Mouse (Mus musculus) T-helper 2 cell (primary cell): ENCODE data around the gene Syne2.

Experiments used
- in situ Hi-C: fragments of 300-600 bp; cut with MboI, MseI; formaldehyde crosslinking; loops from one replicate; pipeline ENCODE4 v1.15.1; 2025; ENCODE audit warnings: high pct_unique_total_duplicates

Syne2 gene

DNA sequence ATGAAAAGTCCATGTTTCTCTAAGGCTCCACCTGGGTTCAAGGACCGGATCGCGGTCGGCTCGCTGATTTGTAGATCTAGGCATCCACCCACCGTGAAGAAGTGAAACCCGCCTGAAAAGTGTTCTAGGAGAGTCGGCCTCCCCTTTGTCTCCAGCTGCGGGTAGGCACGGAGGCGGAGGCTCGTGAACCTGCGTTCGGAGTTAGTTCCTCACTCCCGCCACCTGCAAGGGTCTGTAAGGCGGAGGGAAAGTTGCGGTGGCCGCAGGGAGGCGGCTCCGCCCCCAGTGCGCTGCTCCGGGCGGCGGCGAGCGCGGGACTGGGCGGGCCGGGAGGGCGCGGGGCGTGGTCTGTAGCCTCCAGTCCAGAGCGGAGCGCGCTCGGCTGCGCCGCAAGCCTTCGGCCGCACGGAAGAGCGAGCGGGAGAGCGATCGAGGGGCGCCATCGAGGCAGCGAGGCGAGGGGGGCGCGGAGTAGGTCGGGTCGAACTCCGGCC lies at the start of gene Syne2:
Gene Syne2 (plus strand): TSS at position 176 of the 494 bp plus-strand sequence.
- in situ Hi-C loops = no loop called here

DNA sequence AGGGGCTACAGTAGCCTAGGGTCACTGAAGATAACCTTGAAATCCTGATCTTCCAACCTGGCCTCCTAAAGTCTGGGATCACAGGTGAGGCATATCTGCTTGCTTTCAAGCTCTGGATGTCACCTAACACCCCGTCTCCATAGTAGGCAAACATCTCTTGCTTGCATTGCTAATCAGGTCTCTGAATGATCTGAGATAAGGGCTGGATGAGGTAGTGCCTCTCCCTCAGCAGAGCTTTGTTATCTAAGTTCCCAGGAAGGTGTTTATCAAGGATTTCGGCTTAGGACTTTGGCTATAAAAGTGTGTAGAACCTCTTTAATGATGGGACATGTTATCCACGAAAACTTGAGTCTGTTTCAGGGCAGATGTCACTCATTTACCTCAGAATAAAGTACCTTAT lies 46.5 kb upstream of the Syne2 start:
- in situ Hi-C loops = loop anchor here (5.0 kb wide), 1 partner anchor 104 kb away; the partner anchor contains the start of gene Wdr89

DNA sequence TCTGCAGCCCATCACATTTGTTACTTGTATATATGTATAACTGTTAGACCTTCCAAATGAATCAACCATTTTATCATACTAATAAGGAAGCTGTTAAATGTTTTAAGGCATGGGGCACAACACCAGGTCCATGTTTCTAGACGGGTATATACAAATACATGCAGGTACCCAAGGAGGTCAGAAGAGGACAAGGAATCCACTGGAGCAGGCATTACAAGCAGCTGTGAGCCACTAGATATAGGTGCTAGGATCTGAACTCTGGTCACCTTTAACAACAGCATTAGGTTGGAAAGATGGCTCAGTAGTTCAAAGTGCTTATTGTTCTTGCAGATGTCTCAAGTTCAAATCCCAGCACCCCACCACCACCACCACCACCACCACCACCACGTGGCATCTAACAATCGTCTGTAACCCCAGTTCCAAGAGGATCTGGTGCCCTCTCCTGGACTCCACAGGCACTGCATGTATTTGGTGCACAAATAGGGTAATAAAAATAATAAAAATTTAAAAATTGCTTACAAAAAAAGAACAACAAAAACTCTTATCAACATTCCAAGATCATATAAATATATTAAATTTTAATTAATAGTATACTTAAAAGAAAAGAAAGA lies 45.4 kb upstream of the Syne2 start:
- in situ Hi-C loops = loop anchor here (5.0 kb wide), 1 partner anchor 105 kb away; the partner anchor contains the start of gene Wdr89

DNA sequence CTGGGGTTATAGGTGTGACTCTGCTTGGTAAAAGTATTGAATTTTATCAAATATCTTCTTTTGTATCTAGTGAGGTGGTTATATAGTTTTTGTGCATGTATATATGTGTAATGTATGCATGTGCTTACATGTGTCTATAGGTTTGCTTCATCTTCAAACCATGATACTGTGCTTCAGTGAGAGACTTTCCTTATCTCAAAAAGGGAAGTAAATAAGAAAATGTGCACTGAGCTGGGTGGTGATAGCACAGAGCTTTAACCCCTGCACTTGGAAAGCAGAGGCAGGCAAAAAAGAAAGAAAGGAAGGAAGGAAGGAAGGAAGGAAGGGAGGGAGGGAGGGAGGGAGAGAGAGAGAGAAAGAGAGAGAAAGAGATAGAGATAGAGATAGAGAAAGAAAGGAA lies 36.5 kb upstream of the Syne2 start:
- in situ Hi-C loops = loop anchor here (10.0 kb wide), 3 partner anchors 113 to 393 kb away; partner anchors contain the start of gene Esr2

DNA sequence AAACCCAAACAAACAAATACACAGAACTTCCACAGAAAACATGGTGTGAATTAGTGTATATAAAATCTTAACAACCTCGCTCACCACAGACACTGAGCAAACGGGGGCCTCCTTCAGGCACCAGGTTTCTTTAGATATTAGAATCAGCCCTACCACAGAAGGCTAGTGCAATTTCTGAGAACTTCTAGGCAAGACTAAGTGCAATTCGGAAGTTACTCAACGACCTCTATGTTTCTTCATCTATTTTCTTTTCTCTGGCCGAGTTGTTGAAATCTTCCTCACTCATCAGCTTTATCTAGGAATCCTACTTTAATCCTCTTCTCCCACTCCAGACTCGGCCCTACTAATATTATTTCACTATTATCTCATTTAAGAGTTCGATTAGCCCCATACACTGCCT lies 35.9 kb upstream of the Syne2 start:
- in situ Hi-C loops = loop anchor here (10.0 kb wide), 3 partner anchors 113 to 393 kb away; partner anchors contain the start of gene Esr2

DNA sequence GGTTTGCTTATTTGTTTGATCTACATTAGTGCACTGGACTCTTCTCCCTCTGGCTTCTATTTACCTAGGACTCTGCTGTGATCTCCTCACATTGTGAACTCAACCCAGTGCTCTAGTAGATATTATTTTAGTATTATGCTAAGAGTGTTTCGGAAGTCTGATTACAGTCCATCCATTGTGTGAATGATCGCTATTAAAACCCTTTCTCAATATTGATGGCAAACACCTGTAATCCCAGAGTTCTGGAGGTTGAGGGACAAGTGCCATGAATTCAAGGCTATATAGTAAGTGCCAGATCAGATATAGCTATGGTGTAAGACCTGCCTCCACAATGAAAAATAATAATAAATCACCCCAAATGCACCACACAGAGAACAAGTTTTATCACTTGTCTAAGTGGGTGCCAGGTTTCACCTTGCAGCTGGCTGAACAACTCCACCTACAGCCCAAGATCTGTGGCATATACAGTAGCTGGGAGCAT lies 33.6 kb upstream of the Syne2 start:
- in situ Hi-C loops = loop anchor here (10.0 kb wide), 3 partner anchors 110 to 390 kb away; partner anchors contain the start of gene Esr2

DNA sequence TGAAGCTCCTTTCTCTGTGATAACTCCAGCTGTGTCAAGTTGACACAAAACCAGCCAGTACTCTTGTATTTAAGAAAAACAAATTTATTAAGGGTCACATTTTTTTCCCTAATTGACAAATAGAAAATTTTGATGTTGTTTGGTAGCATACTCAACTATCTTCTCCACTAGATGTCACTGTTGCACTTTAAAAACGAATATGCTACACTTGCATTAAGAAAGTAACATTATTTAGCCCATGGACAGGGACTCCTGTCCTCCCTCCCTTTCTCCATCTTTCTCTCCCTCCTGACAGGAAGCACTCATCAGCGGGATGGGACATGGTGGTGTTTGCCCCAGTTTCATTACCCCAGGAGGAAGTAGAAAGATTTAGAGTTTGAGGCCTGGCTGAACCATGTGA lies 31.3 kb upstream of the Syne2 start:
- in situ Hi-C loops = loop anchor here (10.0 kb wide), 3 partner anchors 108 to 388 kb away; partner anchors contain the start of gene Esr2

DNA sequence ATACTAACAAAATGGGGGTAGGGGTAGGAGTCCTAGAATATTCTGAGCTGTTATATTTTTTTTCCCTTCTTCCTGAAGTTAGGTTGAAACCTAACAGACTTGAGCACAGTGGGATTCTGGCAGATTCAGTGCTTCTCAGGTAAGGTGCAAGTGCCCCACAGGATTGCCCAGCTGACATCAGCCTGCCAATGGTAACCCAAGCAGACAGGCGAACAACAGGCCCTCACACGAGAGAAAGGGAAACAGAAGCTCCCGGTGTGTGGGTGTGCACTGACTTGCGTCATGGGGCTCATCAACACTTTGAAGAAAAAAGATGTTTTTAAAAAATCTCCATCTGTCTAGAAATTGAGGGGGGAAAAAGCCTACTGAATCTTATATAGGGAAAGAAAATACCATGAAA lies 28.5 kb upstream of the Syne2 start:
- in situ Hi-C loops = loop anchor here (10.0 kb wide), 3 partner anchors 105 to 385 kb away; partner anchors contain the start of gene Esr2

DNA sequence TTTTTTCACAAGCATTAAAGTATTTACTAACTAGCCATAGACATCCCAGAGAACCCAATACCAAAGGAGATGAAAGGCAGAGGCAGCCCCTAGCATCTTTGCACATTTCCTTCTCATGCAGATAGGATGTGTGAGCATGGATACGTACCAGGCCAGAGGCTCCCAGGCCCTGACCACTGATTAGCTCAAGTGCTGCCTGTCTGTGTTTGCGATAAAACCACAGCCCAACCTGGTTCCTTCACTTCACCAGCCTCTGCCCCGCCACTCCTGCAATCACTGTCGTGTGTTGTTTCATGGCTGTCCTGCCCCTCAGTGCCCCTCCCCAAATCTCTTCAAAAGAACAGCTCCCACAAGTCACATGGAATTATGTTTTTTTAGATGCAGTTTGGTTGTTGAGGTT lies 23.4 kb upstream of the Syne2 start:
- in situ Hi-C loops = no loop called here

DNA sequence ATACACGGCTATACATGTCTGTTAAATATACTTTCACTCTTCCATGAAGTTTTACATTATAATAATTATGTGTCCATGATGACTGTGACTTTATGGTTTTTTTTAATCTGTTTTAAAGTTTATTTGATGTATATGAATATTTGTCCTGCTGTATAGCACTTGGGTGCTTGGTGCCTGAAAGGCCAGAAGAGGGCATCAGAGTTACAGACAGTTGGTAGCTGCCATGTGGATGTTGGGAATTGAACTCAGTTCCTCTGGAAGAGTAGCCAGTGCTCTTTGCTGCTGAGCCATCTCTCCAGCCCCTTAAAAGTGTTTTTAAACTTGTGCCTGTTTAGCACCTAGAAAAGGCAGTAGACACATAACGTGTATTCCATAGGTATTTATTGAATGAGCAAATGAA lies 21.4 kb upstream of the Syne2 start:
- in situ Hi-C loops = no loop called here

DNA sequence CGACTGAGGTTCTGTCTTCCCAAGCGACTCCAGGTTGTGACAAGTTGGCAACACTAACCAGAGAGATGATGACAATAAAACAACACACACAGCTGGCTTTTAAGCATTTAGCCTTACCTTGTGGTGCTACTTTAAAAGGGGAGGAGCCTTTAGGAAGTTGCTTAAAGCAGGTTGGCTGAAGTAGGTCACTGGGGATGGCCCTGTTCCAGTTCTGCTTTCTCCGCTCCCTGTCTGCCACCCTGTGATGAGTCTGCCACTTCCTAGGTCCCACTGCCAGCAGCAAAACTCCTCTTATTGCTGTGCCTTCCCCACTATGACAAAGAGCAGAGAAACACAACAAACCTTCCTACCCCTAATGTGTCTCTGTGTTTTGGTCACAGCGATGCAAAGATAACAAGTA lies 11.7 kb upstream of the Syne2 start:
- in situ Hi-C loops = no loop called here

DNA sequence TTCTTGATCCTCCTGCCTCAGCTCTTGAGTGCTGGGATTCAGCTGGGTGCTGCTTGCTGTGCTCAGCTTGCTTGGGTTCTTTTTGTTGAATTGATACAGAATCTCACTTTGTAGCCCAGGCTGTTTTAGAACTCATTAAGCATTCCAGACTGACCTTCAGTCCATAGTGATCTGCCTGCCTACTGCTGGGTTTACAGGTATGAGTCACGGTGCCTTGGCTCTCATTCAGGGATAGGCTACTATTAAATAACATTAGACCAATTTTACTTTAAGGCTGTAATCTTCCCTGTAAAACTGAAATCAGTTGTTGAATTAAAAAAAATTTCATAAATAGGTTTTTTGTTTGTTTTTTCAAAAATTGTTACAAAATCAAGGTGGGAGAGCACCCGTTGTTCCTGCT lies 4.2 kb upstream of the Syne2 start:
- in situ Hi-C loops = no loop called here

DNA sequence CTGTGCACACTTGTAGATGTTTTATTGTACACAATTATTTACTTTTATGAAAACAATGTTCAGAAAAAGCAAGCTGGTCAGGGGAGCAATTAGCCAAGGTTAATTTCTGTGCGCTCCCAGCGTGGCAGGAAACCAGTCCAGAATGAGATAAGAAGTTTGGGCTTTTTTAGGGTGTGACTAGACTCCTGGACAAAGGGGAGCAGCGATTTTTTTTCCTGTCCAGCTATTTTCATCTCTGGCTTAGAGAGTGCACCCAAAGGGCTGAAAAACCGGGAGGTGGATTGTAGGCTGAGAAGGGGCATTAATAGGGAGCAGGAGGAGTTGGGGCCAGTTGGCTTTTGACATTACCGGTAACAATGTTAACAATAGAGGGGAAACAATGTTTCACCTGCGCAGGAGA lies 3.4 kb upstream of the Syne2 start:
- in situ Hi-C loops = no loop called here

DNA sequence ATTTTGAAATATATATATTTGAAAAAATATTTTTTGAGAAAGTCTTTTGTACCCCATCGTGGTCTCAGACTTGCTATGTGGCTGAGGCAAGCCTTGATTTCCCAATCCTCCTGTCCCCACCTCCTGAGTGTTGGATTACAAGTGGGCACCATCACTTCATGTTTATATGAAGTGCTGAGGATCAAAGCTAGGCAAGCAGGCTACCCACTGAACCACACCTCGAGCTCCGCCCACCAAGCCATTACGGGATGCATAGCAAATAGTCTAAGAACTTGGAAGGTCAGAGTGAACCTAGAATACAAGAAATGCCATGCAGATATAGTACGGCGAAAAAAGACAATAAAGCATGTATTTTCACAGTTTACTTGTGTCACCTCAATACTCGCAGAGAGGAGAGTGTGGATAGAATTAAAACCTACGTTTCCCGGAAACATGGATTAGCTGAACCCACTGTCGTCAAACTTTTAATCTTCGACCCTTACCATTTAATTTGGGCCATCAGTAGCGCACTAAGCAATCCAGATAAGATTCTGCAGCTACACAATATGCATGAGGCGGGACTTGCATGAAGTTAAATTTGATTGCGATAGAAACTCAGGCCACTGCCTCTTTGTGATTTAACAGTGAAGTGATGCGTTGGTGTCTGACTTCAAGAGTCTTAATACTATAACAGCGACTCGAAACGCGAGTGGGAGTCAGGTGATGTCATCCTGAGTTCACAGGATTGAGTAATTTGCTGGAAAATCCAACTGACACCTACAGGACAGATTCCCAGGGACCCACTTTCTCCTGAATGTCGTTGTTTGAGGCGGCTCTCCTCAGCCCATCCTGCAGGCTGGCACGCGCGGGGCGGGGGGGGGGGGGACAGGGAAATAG lies 715 bp upstream of the Syne2 start:
- in situ Hi-C loops = no loop called here

DNA sequence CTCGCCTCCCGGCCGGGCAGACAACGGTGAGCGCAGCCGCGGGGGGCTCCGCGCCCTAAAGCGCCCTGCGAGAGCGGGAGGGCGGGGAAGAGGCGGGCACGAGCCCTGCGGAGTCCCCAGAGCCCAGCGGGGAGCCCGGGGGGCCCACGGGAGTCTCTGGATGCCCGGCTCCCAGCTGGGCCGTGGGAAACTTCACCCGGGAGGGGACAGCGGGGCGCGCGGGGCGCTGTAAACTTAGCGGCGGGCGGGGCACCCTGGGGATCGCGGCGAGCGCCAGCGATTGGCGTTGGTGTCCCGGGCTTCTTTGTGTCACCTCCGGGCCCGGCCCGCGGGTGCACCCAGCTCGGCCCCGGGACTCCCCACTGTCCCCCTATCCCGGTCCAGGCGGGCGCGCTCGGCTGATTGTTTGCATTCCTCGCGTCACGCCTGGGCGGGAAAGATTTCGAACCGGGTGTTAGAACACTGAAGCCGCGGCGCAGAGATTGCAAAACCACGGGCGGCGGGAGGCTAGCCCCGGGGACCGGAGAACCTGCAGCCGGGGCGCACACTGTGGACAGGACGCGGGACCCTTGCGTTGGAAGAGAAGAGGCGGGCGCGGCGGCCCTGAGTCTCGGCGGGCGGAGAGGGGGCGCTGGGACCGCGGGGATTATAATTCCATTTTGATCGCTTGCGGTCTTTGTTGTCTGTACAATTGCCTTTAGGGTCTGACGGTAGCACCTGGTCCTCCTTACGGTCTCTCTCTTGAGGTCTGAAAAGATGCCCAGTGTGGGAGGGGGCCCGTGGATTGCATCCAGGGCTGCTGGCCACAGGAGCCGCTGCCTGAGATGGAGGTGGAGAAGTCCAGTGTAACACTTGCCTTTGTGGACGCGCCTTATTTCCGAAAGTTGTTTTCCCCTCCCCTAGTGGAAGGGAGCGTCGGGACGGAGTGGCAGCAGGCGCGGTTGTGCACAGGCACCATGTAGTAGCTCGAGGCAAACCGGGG lies 810 bp downstream of the Syne2 start:
- in situ Hi-C loops = no loop called here

DNA sequence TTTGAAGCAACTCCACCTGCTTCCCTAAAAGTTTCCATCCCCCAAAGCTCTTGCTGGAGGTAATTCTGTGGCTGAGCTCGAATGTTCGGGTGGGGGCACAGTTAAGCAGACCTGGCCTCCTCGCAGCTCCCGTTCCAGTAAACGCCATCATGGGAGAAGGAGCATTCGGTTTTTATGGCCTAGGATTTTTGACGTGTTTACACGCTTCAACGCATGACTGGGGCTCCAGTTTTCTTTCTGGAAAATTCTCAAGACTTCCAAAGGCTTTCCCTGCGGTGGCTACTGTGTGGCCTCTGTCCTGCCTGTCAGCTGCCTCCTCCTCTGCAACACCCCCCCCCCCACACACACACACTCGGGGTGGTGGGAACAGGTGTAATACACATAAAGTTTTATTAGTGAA lies 1.5 kb downstream of the Syne2 start:
- in situ Hi-C loops = no loop called here

DNA sequence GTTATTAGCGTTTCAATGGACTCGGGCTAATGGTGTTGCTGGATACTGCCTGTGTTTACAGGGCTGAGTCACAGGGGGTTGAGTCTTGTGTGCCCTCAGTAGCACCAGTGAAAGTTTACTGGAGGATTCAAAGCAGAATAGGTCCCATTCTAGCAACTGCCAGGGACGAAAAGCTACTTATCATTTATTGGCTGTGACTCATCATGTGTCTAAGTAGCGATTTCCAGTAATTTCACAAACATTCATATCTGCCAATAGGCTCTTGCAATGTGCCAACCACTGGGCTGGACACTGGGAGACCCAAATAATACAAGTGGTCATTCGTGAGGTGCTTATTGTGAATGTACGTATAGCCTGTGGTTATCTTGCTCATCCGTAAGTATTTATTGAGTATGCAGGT lies 2.3 kb downstream of the Syne2 start:
- in situ Hi-C loops = no loop called here

DNA sequence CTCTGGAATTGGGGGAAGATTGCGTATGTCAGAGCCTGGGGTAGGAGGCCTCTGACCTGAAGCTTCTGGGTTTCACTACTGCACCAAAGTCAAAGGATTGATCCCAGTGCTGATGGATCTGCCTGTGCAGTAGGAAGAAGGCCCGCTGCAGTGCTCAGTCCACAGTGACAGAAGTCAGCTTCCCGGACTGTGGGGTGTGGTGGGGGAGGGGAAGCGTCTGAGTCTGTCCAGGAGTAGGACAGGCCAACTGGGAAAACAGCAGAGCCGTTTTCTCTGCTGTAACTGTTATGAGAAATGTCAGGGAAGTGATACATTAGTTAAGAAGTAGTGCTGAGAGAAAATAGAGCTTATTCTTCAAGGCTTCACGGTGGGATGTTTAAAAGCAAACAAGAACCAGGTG lies 4.2 kb downstream of the Syne2 start:
- in situ Hi-C loops = no loop called here

DNA sequence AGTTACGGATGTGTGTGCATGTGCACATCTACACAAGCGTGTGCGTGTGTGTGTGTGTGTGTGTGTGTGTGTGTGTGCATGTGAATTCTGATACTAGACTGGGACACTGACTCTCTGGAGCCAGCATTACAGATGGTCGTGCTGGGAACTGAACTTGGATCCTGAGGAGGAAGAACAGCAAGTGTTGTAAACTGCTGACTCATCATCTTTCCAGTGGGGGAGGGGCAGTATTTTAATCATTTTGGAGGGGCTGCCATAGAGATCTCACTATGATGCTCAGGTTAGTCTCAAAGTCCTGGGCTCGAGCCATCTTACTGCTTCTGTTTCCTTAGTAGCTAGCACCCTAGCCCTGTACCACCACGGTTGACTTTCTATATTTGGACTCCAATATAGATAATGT lies 5.5 kb downstream of the Syne2 start:
- in situ Hi-C loops = no loop called here

DNA sequence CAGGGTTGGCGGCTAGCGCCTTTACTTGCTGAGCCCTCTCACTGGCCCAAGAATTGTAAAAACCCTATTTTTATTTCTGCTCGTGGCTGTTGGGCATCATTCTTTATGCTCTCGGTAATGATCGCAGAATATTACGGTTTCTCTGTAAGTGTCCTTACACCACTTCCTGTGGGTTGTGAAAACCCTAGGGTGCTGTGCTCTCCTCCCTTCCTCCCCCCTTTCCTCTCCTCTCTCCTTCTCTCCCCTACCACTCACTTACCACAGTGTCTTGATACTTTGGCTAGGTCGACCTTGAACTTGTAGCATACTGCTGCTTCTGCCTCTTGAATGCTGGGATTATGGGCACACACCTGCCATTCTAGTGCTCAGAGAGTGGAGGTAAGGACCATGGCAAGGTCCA lies 7.5 kb downstream of the Syne2 start:
- in situ Hi-C loops = no loop called here

DNA sequence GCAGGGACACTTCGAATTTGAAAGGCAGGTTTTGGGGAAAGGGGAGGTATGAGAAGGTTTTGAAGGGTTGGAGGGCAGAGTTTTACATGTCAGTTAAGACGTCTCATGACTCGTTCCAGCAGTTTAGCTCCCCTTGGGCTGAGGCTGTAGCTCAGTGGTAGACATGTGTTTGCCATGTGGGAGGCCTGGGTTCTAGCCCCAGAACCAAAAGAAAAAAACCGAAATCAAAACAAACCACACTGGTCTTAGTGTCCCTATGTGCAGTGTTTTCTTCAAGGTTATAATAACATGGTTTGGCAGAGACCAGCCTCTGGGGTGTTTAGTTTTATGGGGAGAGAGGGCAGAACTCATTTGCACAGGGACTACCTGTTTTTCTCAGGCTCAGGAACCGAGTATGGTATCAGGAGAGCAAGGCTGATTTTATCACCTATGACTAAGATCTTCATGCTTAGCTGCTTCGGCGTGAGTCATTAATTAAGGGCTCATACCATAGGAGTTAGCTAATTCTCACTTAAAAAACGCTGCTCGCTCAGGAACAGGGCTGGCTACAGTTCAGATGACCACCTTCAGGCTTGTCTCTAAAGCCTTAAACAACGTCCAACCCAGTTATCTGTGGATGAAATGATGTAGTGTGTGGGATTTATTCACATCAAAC lies 8.9 kb downstream of the Syne2 start:
- in situ Hi-C loops = no loop called here
